Mouse (Mus musculus) adrenal gland, postnatal 10 days (tissue): ENCODE results near the gene 4931428F04Rik. TPM values are rescaled to one million over a fixed set of nuclear protein-coding genes. Genes with fewer than 3 reads are reported as not detected.
A peak's percentile ranks its signal among the peaks of the same experiment; 100 is the strongest.

ENCODE experiments used
- microRNA-seq: library from miRNA; unstranded; fragments of <30 nt; microRNA quantifications from one replicate; pipeline ENCODE4 v1.2.0, GENCODE M21; 2021
- total RNA-seq, 2 experiments: library from RNA; stranded (reverse); gene quantifications; 2 replicates each; pipeline ENCODE4 v1.2.3; 2021

4931428F04Rik gene
- total RNA-seq, 2 experiments from 2014 or later: 4.8 to 6.9 TPM

Small RNA genes lying within 50 kb of the gene (microRNA-seq; reads per million reads assigned to microRNA genes)
- not detected for gene Gm27320
- gene Mir328: 2,049 reads per million, percentile 83 among the genes with 10 or more reads in this experiment

Other genes with a start within 250 kb of the 4931428F04Rik start
- gene Ces3a, start 241.3 kb downstream of the 4931428F04Rik start, total RNA-seq: 10 to 100 TPM; 40.6 to 68.1 TPM
- gene Ces3b, start 206.1 kb downstream of the 4931428F04Rik start, total RNA-seq: not detected
- gene Ces4a, start 158.1 kb downstream of the 4931428F04Rik start, total RNA-seq: not detected
- gene Cbfb, start 119.2 kb downstream of the 4931428F04Rik start, total RNA-seq: 10 to 100 TPM; 47.2 to 50.2 TPM
- 10 to 100 TPM; 32.3 to 35.6 TPM for gene D230025D16Rik, start 64.7 kb downstream of the 4931428F04Rik start, total RNA-seq
- gene B3gnt9, start 34.7 kb downstream of the 4931428F04Rik start, total RNA-seq: 1 to 10 TPM; 7.7 to 7.9 TPM
- 10 to 100 TPM; 12.9 to 13.3 TPM for gene Tradd, start 25.3 kb downstream of the 4931428F04Rik start, total RNA-seq
- gene Fbxl8, start 25.2 kb downstream of the 4931428F04Rik start, total RNA-seq: 1 to 10 TPM; 3.2 to 3.6 TPM
- gene Hsf4, start 20.1 kb downstream of the 4931428F04Rik start, total RNA-seq: 1 to 10 TPM in 1 of 2 experiments, under 1 TPM in 1; 0.84 to 1.4 TPM
- gene Nol3, start 13.7 kb downstream of the 4931428F04Rik start, total RNA-seq: 10 to 100 TPM in 1 of 2 experiments, 1 to 10 TPM in 1; 9.4 to 13.1 TPM
- gene Exoc3l, start 6.2 kb upstream of the 4931428F04Rik start, total RNA-seq: 10 to 100 TPM; 14.2 to 22.8 TPM
- 10 to 100 TPM; 36.3 to 41.6 TPM for gene E2f4, start 7.8 kb upstream of the 4931428F04Rik start, total RNA-seq
- 1 to 10 TPM; 6.1 to 6.2 TPM for gene Elmo3, start 15.7 kb upstream of the 4931428F04Rik start, total RNA-seq
- 1 to 10 TPM; 5.9 to 7.9 TPM for gene Lrrc29, start 36.4 kb upstream of the 4931428F04Rik start, total RNA-seq
- gene Tmem208, start 36.5 kb upstream of the 4931428F04Rik start, total RNA-seq: 10 to 100 TPM; 43.7 to 45.4 TPM
- gene Fhod1, start 58.1 kb upstream of the 4931428F04Rik start, total RNA-seq: 10 to 100 TPM; 11.9 to 16.5 TPM
- 1 to 10 TPM; 1.5 to 2.6 TPM for gene Slc9a5, start 59.0 kb upstream of the 4931428F04Rik start, total RNA-seq
- under 1 TPM; 0.36 to 0.51 TPM for gene Plekhg4, start 83.4 kb upstream of the 4931428F04Rik start, total RNA-seq
- gene Kctd19, start 123.6 kb upstream of the 4931428F04Rik start, total RNA-seq: under 1 TPM; 0.15 to 0.33 TPM
- 1 to 10 TPM; 3.3 to 3.8 TPM for gene Lrrc36, start 123.7 kb upstream of the 4931428F04Rik start, total RNA-seq
- gene Tppp3, start 181.7 kb upstream of the 4931428F04Rik start, total RNA-seq: 100 to 1,000 TPM in 1 of 2 experiments, 10 to 100 TPM in 1; 67.9 to 106 TPM
- gene Zdhhc1, start 207.0 kb upstream of the 4931428F04Rik start, total RNA-seq: 10 to 100 TPM; 15.1 to 18.4 TPM
- 1 to 10 TPM; 1.9 to 2.5 TPM for gene Hsd11b2, start 228.9 kb upstream of the 4931428F04Rik start, total RNA-seq